Mouse (Mus musculus) spleen, adult 2 months (tissue): ENCODE measurements around the gene Fam219b.

Experiments used
- CTCF ChIP-seq: fragments of 200-500 bp; IDR thresholded peaks from 2 replicates; pipeline ENCODE4 v1.5.1; 2011; ENCODE audit warnings: mild to moderate bottlenecking, inconsistent platforms; ENCODE audit not compliant: insufficient read depth, insufficient read length, insufficient replicate concordance; ENCODE audit errors: extremely low read depth
- POLR2A ChIP-seq: fragments of 200-500 bp; IDR thresholded peaks from 2 replicates; pipeline ENCODE4 v1.6.1; 2011; ENCODE audit warnings: low read depth, low read length, inconsistent platforms

DNA sequence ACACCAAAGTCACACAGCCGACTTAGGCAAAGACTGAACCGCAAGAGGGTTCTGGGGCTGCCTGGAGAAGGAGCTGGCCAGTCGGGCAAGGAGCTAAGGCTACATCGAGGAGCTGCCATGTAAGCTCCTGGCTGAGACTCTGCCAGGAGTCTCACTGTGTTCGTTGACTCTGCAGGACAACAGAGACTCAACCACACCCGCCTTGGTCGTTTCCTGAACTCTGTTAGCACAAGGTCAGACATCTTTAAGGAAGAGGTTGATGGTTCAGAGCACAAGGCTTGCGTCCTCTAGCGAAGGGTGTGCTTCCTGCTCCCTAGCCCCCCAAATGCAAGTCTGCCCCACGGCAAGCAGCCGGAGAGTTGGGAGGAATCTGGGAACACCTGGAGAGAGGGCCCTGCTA lies 10.5 kb downstream of the Fam219b start:
- TF ChIP-seq POLR2A (no peak), CTCF (no peak)
